Mouse (Mus musculus): Measurements from ENCODE around the gene Pigc.

DNA sequence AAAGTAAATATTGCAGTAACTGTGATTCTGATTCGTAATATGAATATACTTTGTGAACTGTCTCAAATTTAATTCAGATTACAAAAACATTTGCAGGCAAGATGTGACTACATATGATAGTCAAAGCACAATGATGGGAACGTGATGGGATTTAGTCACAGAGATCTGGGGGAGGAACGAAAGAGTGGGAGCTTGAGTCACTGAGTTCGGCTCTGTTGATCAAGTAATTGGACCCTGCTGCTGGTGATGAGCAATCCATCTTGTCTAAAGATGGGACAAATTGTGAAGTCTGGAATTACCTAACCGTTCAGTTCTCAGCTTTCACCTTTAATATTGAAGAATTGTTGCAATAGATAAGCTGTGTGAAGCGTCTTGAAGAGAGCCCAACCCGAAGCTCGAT, 3.2 kb downstream of the Pigc start:
- no peak for TF ChIP-seq CTCF (conservative IDR thresholded peaks at IDR 0.05; ENCODE audit: low read length)
- no peak for TF ChIP-seq POU5F1 (IDR thresholded peaks at IDR 0.05; ENCODE audit: borderline replicate concordance, low read length)

All from E14TG2a.4 (cell line).